Mouse (Mus musculus) spleen, adult 2 months (tissue): ENCODE data around the gene Gpr3.

ENCODE experiments used
- CTCF ChIP-seq: fragments of 200-500 bp; IDR thresholded peaks from 2 replicates; pipeline ENCODE4 v1.5.1; 2011; ENCODE audit warnings: mild to moderate bottlenecking, inconsistent platforms; ENCODE audit not compliant: insufficient read depth, insufficient read length, insufficient replicate concordance; ENCODE audit errors: extremely low read depth
- POLR2A ChIP-seq: fragments of 200-500 bp; IDR thresholded peaks from 2 replicates; pipeline ENCODE4 v1.6.1; 2011; ENCODE audit warnings: low read depth, low read length, inconsistent platforms

- TF ChIP-seq POLR2A (no peak), CTCF (no peak)
Measured at GRCm38 (mm10) chr4:133204379-133204778, 8.0 kb downstream of the Gpr3 start.
